Mouse (Mus musculus): ENCODE data around the gene Gm3138. TPM values are rescaled to one million over a fixed set of nuclear protein-coding genes. Genes with fewer than 3 reads are reported as not detected.
"Not testable (repeated sequence)": the region's sequence is repeated elsewhere in the genome, so short reads cannot be mapped to it uniquely, and the experiment has no call there.

Gene Gm3138
- not detected for total RNA-seq (2022)

- not testable (repeated sequence) for DNase-seq (ENCODE audit: low spot score)
Observed at GRCm38 (mm10) chr14:4249331-4249730, at the start of gene Gm3138. Gene Gm3138, plus strand, starts transcription at chr14:4249631.

GRCm38 (mm10) chr14:4269238-4269950 lies 20.0 kb downstream of the Gm3138 start:
- DNase-seq (ENCODE audit: low spot score) = not testable (repeated sequence)

GRCm38 (mm10) chr14:4279828-4280227 lies 30.4 kb downstream of the Gm3138 start:
- DNase-seq (ENCODE audit: low spot score) = not testable (repeated sequence)

Other genes starting within 250 kb of the Gm3138 start
- gene Gm5796, start 225.7 kb upstream of the Gm3138 start, total RNA-seq (2022) = under 1 TPM in 3 of 4 experiments, not detected in 1; 0.19 to 0.82 (median 0.75) TPM
- gene Gm3115, start 165.5 kb upstream of the Gm3138 start, total RNA-seq (2022) = not detected
- gene Gm8108, start 139.1 kb upstream of the Gm3138 start, total RNA-seq (2022) = under 1 TPM in 3 of 4 experiments, not detected in 1; 0.26 to 0.75 (median 0.38) TPM
- not detected for gene Gm3127, start 84.6 kb upstream of the Gm3138 start, total RNA-seq (2022)
- not detected for gene Gm2974, start 67.1 kb upstream of the Gm3138 start, total RNA-seq (2022)
- gene Gm3149, start 67.7 kb downstream of the Gm3138 start, total RNA-seq (2022) = not detected
- under 1 TPM in 1 of 4 experiments, not detected in 3; 0.19 TPM for gene 2610042L04Rik, start 85.1 kb downstream of the Gm3138 start, total RNA-seq (2022)
- gene Gm3159, start 147.9 kb downstream of the Gm3138 start, total RNA-seq (2022) = not detected
- under 1 TPM in 2 of 4 experiments, not detected in 2; 0.19 to 0.22 TPM for gene Gm3164, start 165.8 kb downstream of the Gm3138 start, total RNA-seq (2022)
- gene Gm3173, start 181.4 kb downstream of the Gm3138 start, total RNA-seq (2022) = under 1 TPM in 1 of 4 experiments, not detected in 3; 0.75 TPM
- not detected for gene Gm3182, start 232.1 kb downstream of the Gm3138 start, total RNA-seq (2022)

Measured in heart, adult 8-10 months (tissue).